Mouse (Mus musculus): ENCODE data around the gene Ugt1a9. TPM values are rescaled to one million over a fixed set of nuclear protein-coding genes. Genes with fewer than 3 reads are reported as not detected.

Ugt1a9 gene
- polyA plus RNA-seq, 1 experiment from 2014 or later: not detected

- Histone ChIP-seq H3K27ac (no peak overlapping the region), H3K4me2 (no peak overlapping the region), H3K27me3 (no peaks in the 10 kb centered on the region), H3K36me3 (no peaks in the 10 kb centered on the region), H3K9me3 (peaks cover 64% of the 10 kb centered on the region), H3K4me1 (no peaks in the 10 kb centered on the region), H3K9ac (no peak overlapping the region), H3K4me3 (no peak overlapping the region)
- no peak for ATAC-seq (ENCODE audit: insufficient number of reproducible peaks, low FRiP score, low TSS enrichment, low read depth)
- 44% methylated on average over 5 of the region's 5 CpGs for WGBS
These were observed 164.0 kb downstream of the Ugt1a9 start for GRCm38 (mm10) chr1:88234646-88235045.

DNA sequence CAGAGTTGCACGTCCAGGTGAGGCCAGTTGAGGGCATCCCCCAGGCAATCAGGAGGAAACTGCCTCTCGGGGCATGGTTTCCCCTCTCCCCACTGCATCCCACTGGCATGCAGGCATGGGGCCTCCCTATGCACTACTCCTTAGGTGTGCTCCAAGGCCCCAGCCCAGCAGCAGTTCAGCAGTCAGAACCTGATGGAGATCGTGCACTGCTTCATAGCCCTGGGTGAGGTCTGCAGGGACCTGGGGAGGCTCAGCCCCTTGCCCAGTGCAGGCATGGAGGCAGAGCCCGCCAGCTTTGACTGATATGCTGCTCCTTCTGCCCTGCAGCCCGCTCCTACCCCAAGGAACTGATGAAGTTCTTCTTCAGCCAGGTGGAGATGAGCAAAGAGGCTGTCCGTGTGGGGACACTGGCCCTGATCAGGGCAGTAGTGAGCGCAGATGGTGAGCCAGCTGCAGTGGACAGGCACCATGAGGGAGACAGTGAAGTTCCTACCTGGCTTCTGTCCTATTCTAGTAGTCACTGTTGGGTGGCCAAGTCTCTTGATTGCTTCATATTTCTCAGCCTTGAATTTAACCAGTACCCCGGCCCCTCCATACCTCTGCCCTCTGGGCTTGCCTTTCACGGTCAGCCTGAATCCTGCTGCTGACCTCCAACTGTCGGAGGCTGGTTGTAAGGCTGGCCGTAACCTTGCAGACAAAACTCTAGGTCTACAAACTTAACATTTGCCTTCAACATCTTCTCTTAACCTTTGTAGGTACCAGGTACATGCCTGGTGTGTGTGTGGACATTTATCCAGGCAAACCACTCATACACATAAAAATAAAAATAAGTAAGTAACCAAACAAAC, 164.7 kb downstream of the Ugt1a9 start:
- H3K9ac ChIP-seq: no peak overlapping the region
- 60% methylated on average over 11 of the region's 11 CpGs for WGBS
- no peak overlapping the region for H3K4me2 ChIP-seq
- H3K36me3 ChIP-seq: no peaks in the 10 kb centered on the region
- H3K4me3 ChIP-seq: no peak overlapping the region
- H3K27ac ChIP-seq: no peak overlapping the region
- no peaks in the 10 kb centered on the region for H3K27me3 ChIP-seq
- H3K4me1 ChIP-seq: no peaks in the 10 kb centered on the region
- peaks cover 64% of the 10 kb centered on the region for H3K9me3 ChIP-seq
- peak; percentile 3; the same call in 1 of the 2 replicates for ATAC-seq (ENCODE audit: insufficient number of reproducible peaks, low FRiP score, low TSS enrichment, low read depth)

DNA sequence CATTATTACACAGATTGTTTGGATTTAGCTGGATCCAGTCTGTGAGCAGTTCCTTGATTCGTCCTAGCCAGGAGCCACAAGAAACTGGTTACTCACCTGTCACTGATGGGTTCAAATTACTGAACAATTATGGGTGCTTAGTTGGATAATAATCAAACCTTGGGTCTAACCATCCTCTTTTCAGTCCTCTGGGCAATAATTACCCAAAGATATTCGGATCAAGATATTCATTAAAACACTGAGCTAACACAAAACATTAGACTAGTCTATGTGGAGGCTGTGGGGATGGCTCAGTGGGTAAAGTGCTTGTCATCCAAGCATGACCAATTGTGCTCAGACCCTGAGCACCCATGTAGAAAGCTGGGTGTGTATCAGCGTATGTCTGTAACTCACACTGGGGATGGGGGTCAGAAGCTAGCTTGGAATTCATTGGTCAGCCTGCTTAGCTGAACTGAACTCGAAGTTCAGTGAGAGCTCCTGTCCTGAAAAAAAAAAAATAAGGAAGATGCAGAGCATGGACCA, 165.4 kb downstream of the Ugt1a9 start:
- ATAC-seq (ENCODE audit: insufficient number of reproducible peaks, low FRiP score, low TSS enrichment, low read depth): no peak
- 61% methylated on average over 4 of the region's 4 CpGs for WGBS
- no peak overlapping the region for H3K4me3 ChIP-seq

GRCm38 (mm10) chr1:88237311-88237710, 166.7 kb downstream of the Ugt1a9 start:
- ATAC-seq (ENCODE audit: insufficient number of reproducible peaks, low FRiP score, low TSS enrichment, low read depth): no peak
- Histone ChIP-seq H3K4me1 (no peaks in the 10 kb centered on the region), H3K9ac (no peak overlapping the region), H3K27ac (no peak overlapping the region), H3K4me3 (no peak overlapping the region), H3K27me3 (no peaks in the 10 kb centered on the region), H3K36me3 (no peaks in the 10 kb centered on the region), H3K9me3 (peaks cover 60% of the 10 kb centered on the region), H3K4me2 (no peak overlapping the region)
- 74% methylated on average over 5 of the region's 5 CpGs for WGBS

More for the DNA sequence above, 165.4 kb downstream of the Ugt1a9 start:
- Histone ChIP-seq H3K9me3 (peaks cover 70% of the 10 kb centered on the region), H3K27ac (no peak overlapping the region), H3K27me3 (no peaks in the 10 kb centered on the region), H3K4me2 (no peak overlapping the region), H3K9ac (no peak overlapping the region), H3K36me3 (no peaks in the 10 kb centered on the region), H3K4me1 (no peaks in the 10 kb centered on the region)

DNA sequence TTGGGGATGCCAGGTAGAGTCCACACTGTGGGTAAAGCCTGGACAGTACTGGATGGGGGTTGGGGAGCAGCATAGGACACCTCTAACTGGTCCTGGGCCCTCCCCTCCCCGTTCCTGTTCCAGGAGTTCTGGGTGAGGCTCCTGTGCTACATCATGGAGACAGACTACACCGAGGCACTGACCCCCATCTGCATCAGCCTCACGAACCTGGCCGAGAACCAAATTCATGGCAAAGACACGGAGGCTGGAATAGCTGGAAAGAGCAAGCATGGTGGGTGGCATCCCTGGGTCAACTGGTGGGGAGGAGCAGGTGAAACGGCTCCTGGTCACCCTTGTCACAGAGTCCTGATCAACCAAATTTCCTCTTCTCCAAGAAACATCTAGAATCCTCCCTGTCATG, 168.2 kb downstream of the Ugt1a9 start:
- peaks cover 59% of the 10 kb centered on the region for H3K9me3 ChIP-seq
- 77% methylated on average over 6 of the region's 6 CpGs for WGBS

DNA sequence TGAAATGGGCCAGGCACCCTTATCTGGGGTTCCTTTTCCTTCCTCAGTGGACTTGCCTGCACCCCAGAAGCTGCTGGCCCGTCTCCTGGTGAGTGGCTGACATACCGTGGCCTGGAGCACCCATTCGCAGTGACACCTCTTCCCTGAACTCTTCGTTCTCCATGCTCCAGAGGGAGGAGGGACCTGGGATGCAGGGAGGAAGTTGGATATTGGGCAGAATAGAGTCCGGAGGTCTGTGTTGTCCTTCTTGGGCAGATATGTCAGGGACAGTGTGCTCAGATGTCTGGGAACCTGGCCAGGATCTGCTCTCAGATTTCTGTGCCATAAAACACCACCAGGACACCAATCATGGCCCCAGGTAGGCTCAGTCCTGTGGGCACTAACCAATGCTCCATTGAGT, 169.5 kb downstream of the Ugt1a9 start:
- Histone ChIP-seq H3K4me2 (no peak overlapping the region), H3K27ac (no peak overlapping the region), H3K36me3 (no peaks in the 10 kb centered on the region), H3K4me3 (no peak overlapping the region), H3K9ac (no peak overlapping the region), H3K9me3 (peaks cover 58% of the 10 kb centered on the region), H3K27me3 (no peaks in the 10 kb centered on the region), H3K4me1 (no peaks in the 10 kb centered on the region)
- ATAC-seq (ENCODE audit: insufficient number of reproducible peaks, low FRiP score, low TSS enrichment, low read depth): no peak
- 73% methylated on average over 5 of the region's 5 CpGs for WGBS

More for the DNA sequence above, 168.2 kb downstream of the Ugt1a9 start:
- H3K4me1 ChIP-seq: no peaks in the 10 kb centered on the region
- H3K27ac ChIP-seq: no peak overlapping the region
- no peaks in the 10 kb centered on the region for H3K27me3 ChIP-seq
- H3K36me3 ChIP-seq: no peaks in the 10 kb centered on the region
- H3K4me2 ChIP-seq: no peak overlapping the region
- H3K4me3 ChIP-seq: no peak overlapping the region
- no peak for ATAC-seq (ENCODE audit: insufficient number of reproducible peaks, low FRiP score, low TSS enrichment, low read depth)
- H3K9ac ChIP-seq: no peak overlapping the region

GRCm38 (mm10) chr1:88240579-88240978, 170.0 kb downstream of the Ugt1a9 start:
- H3K36me3 ChIP-seq: no peaks in the 10 kb centered on the region
- no peak overlapping the region for H3K4me2 ChIP-seq
- no peak overlapping the region for H3K9ac ChIP-seq
- H3K4me1 ChIP-seq: no peaks in the 10 kb centered on the region
- no peak for ATAC-seq (ENCODE audit: insufficient number of reproducible peaks, low FRiP score, low TSS enrichment, low read depth)
- no peak overlapping the region for H3K27ac ChIP-seq
- no peak overlapping the region for H3K4me3 ChIP-seq
- no peaks in the 10 kb centered on the region for H3K27me3 ChIP-seq
- peaks cover 57% of the 10 kb centered on the region for H3K9me3 ChIP-seq
- WGBS: 71% methylated on average over 4 of the region's 4 CpGs

GRCm38 (mm10) chr1:88243861-88244260, 173.3 kb downstream of the Ugt1a9 start:
- 64% methylated on average over 5 of the region's 5 CpGs for WGBS
- Histone ChIP-seq H3K9me3 (peaks cover 63% of the 10 kb centered on the region), H3K36me3 (no peaks in the 10 kb centered on the region), H3K4me3 (no peak overlapping the region), H3K4me2 (no peak overlapping the region), H3K27ac (no peak overlapping the region), H3K9ac (no peak overlapping the region), H3K4me1 (no peaks in the 10 kb centered on the region), H3K27me3 (no peaks in the 10 kb centered on the region)
- ATAC-seq (ENCODE audit: insufficient number of reproducible peaks, low FRiP score, low TSS enrichment, low read depth): no peak

DNA sequence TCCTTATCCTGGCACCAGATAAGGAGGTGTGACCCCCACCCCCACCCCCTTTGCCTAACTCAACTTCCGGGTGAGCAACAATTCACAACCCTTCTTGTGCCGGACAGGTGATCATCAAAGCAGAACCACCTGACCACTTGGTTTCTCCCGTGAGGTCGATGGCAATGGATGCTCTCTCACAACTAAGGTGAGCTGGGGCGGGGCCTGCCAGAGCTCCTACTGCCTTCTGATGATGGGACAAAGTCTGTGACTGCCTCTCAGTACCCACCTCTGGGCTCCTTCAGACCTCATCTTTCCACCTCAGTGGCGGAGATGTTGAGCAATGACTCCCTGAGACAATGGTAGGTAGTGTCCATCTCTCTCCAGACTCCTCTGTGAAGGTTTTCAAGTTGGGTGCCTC, 175.3 kb downstream of the Ugt1a9 start:
- Histone ChIP-seq H3K36me3 (no peaks in the 10 kb centered on the region), H3K27me3 (no peaks in the 10 kb centered on the region), H3K27ac (no peak overlapping the region), H3K9me3 (peaks cover 62% of the 10 kb centered on the region), H3K4me3 (no peak overlapping the region), H3K4me2 (no peak overlapping the region), H3K4me1 (no peaks in the 10 kb centered on the region), H3K9ac (no peak overlapping the region)
- ATAC-seq (ENCODE audit: insufficient number of reproducible peaks, low FRiP score, low TSS enrichment, low read depth): no peak
- WGBS: 78% methylated on average over 6 of the region's 6 CpGs

GRCm38 (mm10) chr1:88246386-88246785, 175.8 kb downstream of the Ugt1a9 start:
- 48% methylated on average over 6 of the region's 6 CpGs for WGBS
- no peaks in the 10 kb centered on the region for H3K27me3 ChIP-seq
- no peak overlapping the region for H3K9ac ChIP-seq
- H3K4me2 ChIP-seq: no peak overlapping the region
- peaks cover 64% of the 10 kb centered on the region for H3K9me3 ChIP-seq
- no peak overlapping the region for H3K27ac ChIP-seq
- H3K36me3 ChIP-seq: no peaks in the 10 kb centered on the region
- no peaks in the 10 kb centered on the region for H3K4me1 ChIP-seq
- no peak for ATAC-seq (ENCODE audit: insufficient number of reproducible peaks, low FRiP score, low TSS enrichment, low read depth)
- no peak overlapping the region for H3K4me3 ChIP-seq

- WGBS: 46% methylated on average over 2 of the region's 2 CpGs
- Histone ChIP-seq H3K27ac (no peak overlapping the region), H3K9ac (no peak overlapping the region), H3K4me2 (no peak overlapping the region), H3K4me3 (no peak overlapping the region), H3K4me1 (no peaks in the 10 kb centered on the region), H3K9me3 (peaks cover 71% of the 10 kb centered on the region), H3K36me3 (no peaks in the 10 kb centered on the region), H3K27me3 (no peaks in the 10 kb centered on the region)
- ATAC-seq (ENCODE audit: insufficient number of reproducible peaks, low FRiP score, low TSS enrichment, low read depth): no peak
These were observed 177.1 kb downstream of the Ugt1a9 start for GRCm38 (mm10) chr1:88247660-88248059.

DNA sequence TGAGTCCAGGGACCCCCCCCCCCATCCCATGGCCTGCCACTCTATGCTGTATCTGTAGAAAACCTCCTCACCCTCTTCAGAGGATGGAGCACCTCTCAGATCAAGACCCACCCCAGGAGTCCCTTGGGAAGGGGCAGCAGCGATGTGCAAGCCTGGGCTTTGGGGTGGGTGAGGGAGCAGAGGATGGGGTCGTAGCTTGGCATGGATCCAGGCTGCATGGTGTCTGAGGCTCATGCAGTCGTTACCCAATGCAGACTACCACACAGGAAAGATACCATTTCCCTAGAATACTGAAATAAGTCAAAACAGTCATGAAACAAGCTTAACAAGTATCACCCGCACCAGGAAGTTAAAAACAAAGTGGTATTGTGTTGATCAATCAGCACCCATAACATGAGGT, 178.1 kb downstream of the Ugt1a9 start:
- peaks cover 68% of the 10 kb centered on the region for H3K9me3 ChIP-seq
- no peak overlapping the region for H3K27ac ChIP-seq
- no peaks in the 10 kb centered on the region for H3K27me3 ChIP-seq
- H3K4me2 ChIP-seq: no peak overlapping the region
- H3K4me1 ChIP-seq: no peaks in the 10 kb centered on the region
- no peak overlapping the region for H3K4me3 ChIP-seq
- H3K9ac ChIP-seq: no peak overlapping the region
- no peaks in the 10 kb centered on the region for H3K36me3 ChIP-seq
- ATAC-seq (ENCODE audit: insufficient number of reproducible peaks, low FRiP score, low TSS enrichment, low read depth): 0 out of 2 replicates have a peak, but pooled peaks have one; percentile 3
- 64% methylated on average over 4 of the region's 4 CpGs for WGBS
